Mouse (Mus musculus): ENCODE data around the gene Tmem19.

Gene Tmem19

DNA sequence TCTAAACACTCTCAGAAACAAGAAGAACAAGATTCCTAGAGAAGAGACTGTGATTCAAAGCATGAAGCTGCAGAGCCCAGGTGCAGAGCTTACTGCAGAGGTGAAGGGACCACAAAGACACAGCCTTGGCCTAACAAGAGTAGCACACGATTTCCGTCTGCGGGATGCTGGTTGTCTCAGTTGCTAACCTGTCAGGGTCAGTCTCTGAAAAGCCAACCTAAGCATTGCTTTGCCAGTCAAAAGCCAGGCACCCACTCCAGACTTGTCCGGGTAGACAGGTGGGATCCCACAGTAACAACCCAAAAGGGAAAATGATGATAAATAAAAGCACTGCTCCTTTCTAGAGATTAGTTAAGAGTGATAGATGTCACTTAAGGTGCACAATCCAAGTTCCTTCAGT lies 53.1 kb downstream of the Tmem19 start:
- DNase-seq, result no peak

DNA sequence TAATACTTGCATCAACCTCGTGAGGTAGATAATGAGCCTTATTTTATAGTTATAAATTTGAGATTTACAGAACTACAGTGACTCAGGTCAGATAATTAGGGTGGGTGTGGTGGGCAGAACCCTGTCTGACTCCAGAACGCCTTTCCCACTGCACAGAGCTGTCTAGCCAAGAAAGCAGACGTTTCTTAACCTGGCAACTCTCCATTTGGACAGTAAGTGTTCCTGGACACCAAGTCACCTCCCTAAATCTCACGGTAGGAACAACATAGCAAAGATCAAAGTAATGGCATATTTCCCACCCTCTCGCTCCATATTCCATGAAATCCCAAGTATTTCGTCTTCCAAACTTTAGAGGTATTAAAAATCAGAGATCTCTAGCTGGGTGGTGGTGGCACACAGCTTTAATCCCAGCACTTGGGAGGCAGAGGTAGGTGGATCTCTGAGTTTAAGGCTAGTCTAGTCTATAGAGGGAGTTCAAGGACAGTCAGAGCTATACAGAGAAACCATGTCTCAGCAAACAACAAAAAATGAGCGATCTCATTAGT lies 54.9 kb downstream of the Tmem19 start:
- DNase-seq, result no peak

DNA sequence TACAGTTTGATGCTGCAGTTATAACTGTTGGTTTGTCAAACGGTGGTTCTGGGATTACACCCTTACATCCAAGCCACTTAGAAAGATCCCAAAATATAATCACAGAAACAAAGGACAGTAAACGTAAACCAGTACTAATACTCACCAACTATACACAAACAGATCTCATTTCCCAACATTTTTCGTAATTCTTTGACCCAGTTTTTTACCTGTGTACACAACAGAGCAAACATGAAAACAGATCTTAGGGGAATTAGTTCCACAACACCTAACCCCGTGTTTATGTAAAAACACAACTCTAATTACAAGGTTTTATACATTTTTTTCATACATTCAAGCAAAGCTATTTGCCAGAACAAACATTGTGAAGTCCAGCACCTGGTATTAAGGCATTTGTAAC lies 63.6 kb downstream of the Tmem19 start:
- no peak for DNase-seq

DNA sequence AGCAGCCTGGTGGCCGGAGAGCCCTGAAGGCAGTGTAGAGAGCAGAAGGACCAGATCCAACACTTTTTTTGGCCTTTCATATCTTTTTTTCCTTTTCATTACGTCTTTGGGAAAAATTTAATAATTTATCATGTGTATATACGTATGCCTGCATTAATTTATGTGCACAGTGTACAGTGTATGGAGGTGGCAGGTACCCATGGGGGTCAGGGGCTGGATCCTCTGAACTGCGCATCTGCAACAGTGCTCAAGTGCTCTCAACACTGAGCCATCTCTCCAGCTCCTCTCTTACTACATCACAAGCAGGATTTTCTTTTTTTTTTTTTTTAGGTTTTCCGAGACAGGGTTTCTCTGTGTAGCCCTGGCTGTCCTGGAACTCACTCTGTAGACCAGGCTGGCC lies 64.7 kb downstream of the Tmem19 start:
- DNase-seq, result no peak

DNA sequence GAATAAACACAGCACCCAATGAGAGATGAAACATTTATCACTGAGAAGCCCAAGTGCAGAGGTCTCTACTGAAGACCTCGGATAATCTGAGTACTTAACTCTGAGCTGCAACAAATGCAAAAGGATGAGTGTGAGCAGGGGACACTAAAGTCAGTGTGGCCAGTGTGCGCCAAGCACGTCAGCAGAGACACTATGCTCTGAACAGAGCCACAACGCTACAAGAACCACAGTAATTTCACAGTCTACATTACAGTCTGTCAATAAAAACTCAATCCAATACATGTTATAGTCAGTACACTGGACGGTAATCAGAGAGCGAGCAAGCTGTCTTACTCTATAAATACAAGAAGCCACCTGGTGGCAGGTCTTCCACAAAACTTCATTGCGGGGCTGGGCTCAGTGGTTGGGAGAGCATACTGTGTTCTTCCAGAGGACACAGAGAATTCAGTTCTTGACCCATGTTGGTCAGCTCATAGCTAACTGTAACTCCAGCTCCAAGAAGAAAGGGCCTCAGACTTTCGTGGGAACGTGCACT lies 65.8 kb downstream of the Tmem19 start:
- DNase-seq, result no peak

DNA sequence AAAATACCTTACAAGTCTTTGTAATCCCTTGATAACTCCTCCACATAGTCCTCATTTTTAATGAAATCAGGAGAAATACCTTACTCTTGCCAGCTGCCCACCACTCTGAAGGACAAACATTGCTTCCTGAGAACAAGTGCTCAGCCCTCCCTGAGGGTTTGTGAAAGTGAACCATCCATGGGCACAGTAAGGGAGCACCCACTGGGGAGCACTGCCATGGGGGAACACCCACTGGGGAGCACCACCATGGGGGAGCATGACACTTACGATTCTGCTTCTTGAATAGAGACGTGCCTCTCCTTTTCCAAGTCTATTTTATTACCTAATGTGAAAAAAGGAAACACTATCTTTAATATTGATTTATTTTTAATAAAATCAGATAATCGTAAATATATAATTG lies 67.1 kb downstream of the Tmem19 start:
- DNase-seq, result no peak

DNA sequence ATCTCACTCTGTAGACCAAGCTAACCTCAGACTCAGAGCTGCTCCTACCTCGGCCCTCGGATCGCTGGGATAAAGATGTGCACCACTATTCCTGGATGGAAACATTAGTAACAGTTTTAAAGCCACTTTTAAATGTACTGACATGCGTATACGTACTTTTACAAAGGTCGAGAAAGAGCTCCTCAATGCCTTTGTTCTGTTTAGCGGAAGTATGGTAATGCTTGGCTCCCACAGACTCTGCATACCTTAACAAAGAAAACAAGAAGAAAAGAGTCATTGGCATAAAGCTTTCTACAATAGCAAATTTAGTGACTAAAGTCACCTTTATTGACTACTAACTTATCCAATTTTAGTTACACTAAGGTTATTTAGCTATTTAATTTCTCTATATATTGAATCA lies 67.6 kb downstream of the Tmem19 start:
- no peak for DNase-seq

DNA sequence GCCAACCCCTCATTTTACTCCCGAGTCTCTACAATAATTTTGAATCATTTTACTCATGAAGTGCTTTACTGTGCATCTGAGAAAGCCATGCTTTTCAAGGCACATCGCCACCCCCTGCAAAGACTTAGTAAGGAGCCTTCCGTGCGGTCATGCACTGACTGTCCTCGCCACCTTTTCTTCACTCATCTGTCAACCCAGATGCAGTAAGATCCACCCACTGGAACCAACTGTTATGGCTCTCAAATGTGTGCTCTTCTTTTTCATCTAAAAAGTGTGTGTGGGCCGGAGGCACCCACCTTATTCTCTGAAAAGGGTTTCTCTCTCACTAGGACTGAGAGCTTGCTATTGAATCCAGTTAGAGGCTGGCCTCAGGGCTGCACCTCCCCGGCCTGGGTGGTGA lies 68.4 kb downstream of the Tmem19 start:
- no peak for DNase-seq

DNA sequence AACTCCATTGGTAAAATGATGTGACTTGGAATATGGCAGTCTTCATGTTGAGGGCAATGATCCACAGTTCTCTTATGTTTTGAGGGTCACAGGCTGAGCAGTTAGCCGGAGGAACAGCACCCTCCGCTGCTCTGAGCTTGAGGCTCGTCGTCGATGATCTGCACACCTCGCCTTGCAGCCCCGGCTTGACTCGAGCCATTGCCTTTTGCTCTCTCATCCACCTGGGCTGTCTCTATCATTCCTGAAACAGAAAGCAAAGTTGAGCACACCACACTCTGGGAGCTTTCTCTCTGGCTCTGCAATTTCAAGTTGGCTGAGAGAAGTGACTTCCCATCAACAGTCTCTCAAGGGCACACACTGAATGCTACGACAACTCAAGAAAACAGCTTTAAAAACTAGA lies 71.6 kb downstream of the Tmem19 start:
- DNase-seq, result no peak
